Mouse (Mus musculus) midbrain, embryonic 15.5 days (tissue): ENCODE results near the gene Rmnd5a. TPM values are rescaled to one million over a fixed set of nuclear protein-coding genes. Genes with fewer than 3 reads are reported as not detected.

Experiments used
- ATAC-seq: fragments of 200-750 bp; cut with Nextera tagmentation; replicated peaks from 2 replicates; pipeline ENCODE4 v1.8.0; 2017; ENCODE audit warnings: moderate TSS enrichment
- H3K27ac ChIP-seq: fragments of 300-500 bp; sonication (generic); 2 replicates; pipeline ENCODE4 v1.5.1; 2015; ENCODE audit warnings: mild to moderate bottlenecking, inconsistent platforms
- H3K27me3 ChIP-seq: fragments of 300-500 bp; sonication (generic); replicated peaks from 2 replicates; pipeline ENCODE4 v1.6.1; 2015; ENCODE audit warnings: inconsistent platforms
- H3K36me3 ChIP-seq: fragments of 300-500 bp; sonication (generic); replicated peaks from 2 replicates; pipeline ENCODE4 v1.6.1; 2015; ENCODE audit warnings: inconsistent platforms
- H3K4me1 ChIP-seq: fragments of 300-500 bp; sonication (generic); 2 replicates; pipeline ENCODE4 v1.6.1; 2015; ENCODE audit warnings: inconsistent platforms
- H3K4me2 ChIP-seq: fragments of 300-500 bp; sonication (generic); 2 replicates; pipeline ENCODE4 v1.6.1; 2015; ENCODE audit warnings: inconsistent platforms, mild to moderate bottlenecking, moderate library complexity
- H3K4me3 ChIP-seq: fragments of 300-500 bp; sonication (generic); 2 replicates; pipeline ENCODE4 v1.5.1; 2015; ENCODE audit warnings: mild to moderate bottlenecking, inconsistent platforms
- H3K9ac ChIP-seq: fragments of 300-500 bp; sonication (generic); 2 replicates; pipeline ENCODE4 v1.6.1; 2015; ENCODE audit warnings: mild to moderate bottlenecking, inconsistent platforms
- H3K9me3 ChIP-seq: fragments of 300-500 bp; sonication (generic); 2 replicates; pipeline ENCODE4 v1.6.1; 2016; ENCODE audit warnings: inconsistent platforms
- WGBS: fragments of 180-500 bp; shearing (Covaris S2); methylation state at CpG from one replicate; pipeline ENCODE4 v1.1.7; 2015; ENCODE audit warnings: mixed read lengths; 5-methylcytosine and 5-hydroxymethylcytosine counted together
- polyA plus RNA-seq: library from polyadenylated mRNA; unstranded; fragments of >200 nt; fragmentation: Nextera tagmentation; extraction: Ambion mirVana; gene quantifications from 2 replicates; pipeline ENCODE4 v1.2.1, GENCODE M21; 2015

Gene Rmnd5a
- polyA plus RNA-seq, 1 experiment from 2014 or later, result 9.3 TPM

- Histone ChIP-seq H3K9me3 (no peaks in the 10 kb centered on the region), H3K27ac (no peak overlapping the region), H3K4me3 (no peak overlapping the region), H3K27me3 (no peaks in the 10 kb centered on the region), H3K36me3 (peaks cover 5% of the 10 kb centered on the region; the same call in 1 of the 2 replicates), H3K4me2 (no peak overlapping the region), H3K4me1 (0 out of 2 replicates have a peak, but pooled peaks cover 2% of the 10 kb centered on the region), H3K9ac (no peak overlapping the region)
- ATAC-seq, result no peak
- WGBS, result 93% methylated on average over 1 of the region's 1 CpGs
These were observed 44.4 kb downstream of the Rmnd5a start for GRCm38 (mm10) chr6:71396016-71396415.

- no peak overlapping the region for H3K27ac ChIP-seq
- H3K36me3 ChIP-seq, result peaks cover 5% of the 10 kb centered on the region; the same call in 1 of the 2 replicates
- no peaks in the 10 kb centered on the region for H3K9me3 ChIP-seq
- no peak overlapping the region for H3K4me3 ChIP-seq
- H3K4me1 ChIP-seq, result no peaks in the 10 kb centered on the region
- 93% methylated on average over 2 of the region's 2 CpGs for WGBS
- H3K9ac ChIP-seq, result no peak overlapping the region
- H3K4me2 ChIP-seq, result no peak overlapping the region
- ATAC-seq, result no peak
- no peaks in the 10 kb centered on the region for H3K27me3 ChIP-seq
These were observed 49.9 kb downstream of the Rmnd5a start for GRCm38 (mm10) chr6:71390496-71390895.

GRCm38 (mm10) chr6:71381654-71382053 lies 58.8 kb downstream of the Rmnd5a start:
- H3K4me2 ChIP-seq, result no peak overlapping the region
- no peak overlapping the region for H3K27ac ChIP-seq
- no peaks in the 10 kb centered on the region for H3K4me1 ChIP-seq
- H3K9ac ChIP-seq, result no peak overlapping the region
- no peak overlapping the region for H3K4me3 ChIP-seq
- no peaks in the 10 kb centered on the region for H3K27me3 ChIP-seq
- H3K36me3 ChIP-seq, result no peaks in the 10 kb centered on the region
- ATAC-seq, result no peak
- no peaks in the 10 kb centered on the region for H3K9me3 ChIP-seq
- 91% methylated on average over 5 of the region's 5 CpGs for WGBS

- H3K4me3 ChIP-seq, result no peak overlapping the region
- H3K9ac ChIP-seq, result no peak overlapping the region
- no peak for ATAC-seq
- no peaks in the 10 kb centered on the region for H3K36me3 ChIP-seq
- no peaks in the 10 kb centered on the region for H3K27me3 ChIP-seq
- H3K27ac ChIP-seq, result no peak overlapping the region
- WGBS, result 98% methylated on average over 13 of the region's 13 CpGs
- no peaks in the 10 kb centered on the region for H3K9me3 ChIP-seq
- H3K4me1 ChIP-seq, result no peaks in the 10 kb centered on the region
- no peak overlapping the region for H3K4me2 ChIP-seq
These were observed 63.7 kb downstream of the Rmnd5a start for GRCm38 (mm10) chr6:71376711-71377110.

DNA sequence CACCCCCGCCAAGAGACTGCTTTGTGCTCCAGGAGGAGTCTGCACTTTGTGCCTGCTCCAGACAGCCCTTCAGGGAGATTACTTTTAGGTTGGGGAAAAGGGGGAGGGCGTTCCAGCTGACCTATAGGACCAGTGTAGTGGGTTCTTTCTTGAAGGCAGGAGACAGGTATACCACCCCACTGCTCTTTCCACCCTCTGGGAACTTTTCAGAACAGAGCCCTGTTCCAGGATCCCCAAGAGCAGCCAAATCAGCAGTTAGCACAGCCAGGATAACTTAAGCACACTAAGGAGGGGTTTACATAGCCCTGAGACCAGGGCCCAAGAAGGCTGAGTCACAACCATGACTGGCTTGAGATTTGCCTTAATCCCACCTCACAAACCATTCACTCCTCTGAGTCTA lies 65.5 kb downstream of the Rmnd5a start:
- no peak for ATAC-seq
- Histone ChIP-seq H3K4me1 (no peaks in the 10 kb centered on the region), H3K4me2 (no peak overlapping the region), H3K36me3 (no peaks in the 10 kb centered on the region), H3K9ac (no peak overlapping the region), H3K27me3 (no peaks in the 10 kb centered on the region), H3K4me3 (no peak overlapping the region), H3K27ac (no peak overlapping the region), H3K9me3 (no peaks in the 10 kb centered on the region)
- WGBS, result 76% methylated on average over 2 of the region's 2 CpGs

- Histone ChIP-seq H3K36me3 (no peaks in the 10 kb centered on the region), H3K4me1 (no peaks in the 10 kb centered on the region), H3K9ac (no peak overlapping the region), H3K9me3 (no peaks in the 10 kb centered on the region), H3K4me3 (no peak overlapping the region), H3K27me3 (no peaks in the 10 kb centered on the region), H3K4me2 (no peak overlapping the region), H3K27ac (no peak overlapping the region)
- WGBS, result 91% methylated on average over 19 of the region's 19 CpGs
- ATAC-seq, result no peak
These were observed 66.1 kb downstream of the Rmnd5a start for GRCm38 (mm10) chr6:71374311-71374829.

DNA sequence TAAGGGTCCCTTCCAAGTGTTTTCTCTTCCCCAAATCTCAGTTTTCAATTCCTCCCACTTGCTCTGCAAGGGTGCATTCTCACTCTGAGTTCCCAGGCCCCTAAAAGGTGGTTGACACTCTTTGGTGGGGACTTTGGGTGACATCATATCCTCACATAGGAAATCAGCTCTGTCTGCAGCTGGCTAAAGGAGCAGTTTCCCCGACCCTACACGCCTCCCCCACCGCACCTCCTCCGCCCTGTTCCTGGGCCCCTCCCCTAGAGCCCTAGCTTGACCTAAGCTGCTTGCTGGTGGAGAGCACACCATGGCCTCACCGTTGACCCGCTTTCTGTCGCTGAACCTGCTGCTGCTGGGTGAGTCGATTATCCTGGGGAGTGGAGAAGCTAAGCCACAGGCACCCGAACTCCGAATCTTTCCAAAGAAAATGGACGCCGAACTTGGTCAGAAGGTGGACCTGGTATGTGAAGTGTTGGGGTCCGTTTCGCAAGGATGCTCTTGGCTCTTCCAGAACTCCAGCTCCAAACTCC lies 67.1 kb downstream of the Rmnd5a start, which contains the start of gene Cd8a:
Cd8a (plus strand) TSS at position 179 of the 527 bp plus-strand sequence.
- WGBS, result 82% methylated on average over 14 of the region's 14 CpGs
- ATAC-seq, result no peak
- H3K9ac ChIP-seq, result no peak within 1 kb of the TSS
- no peak within 1 kb of the TSS for H3K4me2 ChIP-seq
- no peaks in the 10 kb centered on the region for H3K27me3 ChIP-seq
- no peaks in the 10 kb centered on the region for H3K36me3 ChIP-seq
- no peaks in the 10 kb centered on the region for H3K4me1 ChIP-seq
- H3K9me3 ChIP-seq, result no peaks in the 10 kb centered on the region
- H3K27ac ChIP-seq, result no peak within 1 kb of the TSS
- H3K4me3 ChIP-seq, result no peak within 1 kb of the TSS

DNA sequence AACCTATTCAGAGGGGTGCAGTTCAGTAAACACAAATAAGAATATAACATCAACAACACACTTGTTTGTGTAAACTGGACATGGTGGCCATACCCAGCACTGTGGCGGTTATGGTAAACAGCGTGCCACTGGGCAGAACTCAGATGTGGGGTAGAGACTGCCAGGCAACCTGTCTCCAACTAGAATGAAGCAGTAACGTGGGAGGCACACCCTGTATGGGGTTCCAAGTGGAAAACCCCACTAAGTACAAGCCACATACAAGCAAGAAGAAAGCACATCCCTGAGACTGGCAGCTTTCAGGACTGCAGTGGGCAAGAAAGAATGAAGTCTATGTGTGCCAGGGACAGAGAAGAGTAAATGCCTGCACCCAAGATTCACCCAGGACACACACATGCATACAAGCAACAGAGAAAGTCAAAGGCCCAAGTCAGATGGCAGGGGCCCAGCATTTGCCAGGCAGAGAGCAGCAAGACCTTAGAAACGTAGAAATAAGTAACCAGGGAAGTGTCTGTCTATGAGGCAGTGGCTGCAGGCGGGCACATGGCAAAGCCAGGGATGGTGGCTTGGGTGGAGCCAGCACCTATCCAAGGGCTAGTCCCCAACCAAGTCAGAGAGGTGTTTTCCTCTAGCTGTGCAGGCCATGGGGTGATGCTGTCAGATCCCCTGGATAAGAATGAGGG lies 68.3 kb downstream of the Rmnd5a start:
- H3K9me3 ChIP-seq, result no peaks in the 10 kb centered on the region
- H3K9ac ChIP-seq, result no peak overlapping the region
- H3K4me2 ChIP-seq, result no peak overlapping the region
- H3K27me3 ChIP-seq, result no peaks in the 10 kb centered on the region
- H3K4me1 ChIP-seq, result no peaks in the 10 kb centered on the region
- WGBS, result 88% methylated on average over 5 of the region's 5 CpGs
- H3K4me3 ChIP-seq, result no peak overlapping the region
- no peaks in the 10 kb centered on the region for H3K36me3 ChIP-seq
- ATAC-seq, result no peak
- no peak overlapping the region for H3K27ac ChIP-seq

- no peak for ATAC-seq
- Histone ChIP-seq H3K4me1 (no peaks in the 10 kb centered on the region), H3K4me2 (no peak overlapping the region), H3K27me3 (no peaks in the 10 kb centered on the region), H3K9ac (no peak overlapping the region), H3K27ac (no peak overlapping the region), H3K9me3 (no peaks in the 10 kb centered on the region), H3K4me3 (no peak overlapping the region), H3K36me3 (no peaks in the 10 kb centered on the region)
- WGBS, result 95% methylated on average over 5 of the region's 5 CpGs
These were observed 69.3 kb downstream of the Rmnd5a start for GRCm38 (mm10) chr6:71371085-71371605.

DNA sequence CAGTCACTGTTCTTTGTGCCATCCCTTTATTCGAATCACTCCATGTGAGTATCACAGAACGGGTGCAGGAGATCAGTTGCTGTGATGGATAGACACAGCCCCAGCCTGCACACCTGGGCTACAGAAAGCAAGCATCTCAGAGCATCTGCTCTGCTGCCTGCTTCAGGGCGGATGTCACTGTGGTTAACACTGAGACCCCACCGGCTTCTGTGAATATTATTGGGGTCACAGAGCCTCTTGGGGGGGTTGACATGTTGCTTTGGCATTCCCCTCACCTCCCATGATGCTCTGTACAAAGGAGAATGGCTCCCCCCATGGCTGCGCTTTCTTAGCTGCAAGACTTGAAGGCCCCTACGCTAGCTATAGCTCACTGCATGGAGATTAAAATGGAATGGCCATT lies 71.0 kb downstream of the Rmnd5a start:
- H3K9me3 ChIP-seq, result no peaks in the 10 kb centered on the region
- ATAC-seq, result no peak

DNA sequence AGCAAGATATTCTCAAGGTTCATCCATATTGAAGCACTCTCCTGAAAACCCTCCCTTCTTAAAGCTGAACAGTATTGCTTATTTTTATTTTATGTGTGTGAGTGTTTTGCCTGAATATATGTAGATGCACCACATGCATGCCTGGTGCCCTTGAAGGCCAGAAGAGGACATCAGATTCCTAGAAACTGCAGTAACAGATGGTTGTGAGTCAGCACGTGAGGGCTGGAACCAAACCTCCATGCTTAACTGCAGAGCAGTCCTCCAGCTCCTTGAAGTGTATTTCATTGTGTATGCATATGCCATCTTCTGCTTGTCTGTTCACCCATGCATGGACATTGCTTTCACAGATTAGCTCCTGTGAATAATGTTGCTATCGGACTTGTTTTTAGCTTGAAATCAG lies 76.4 kb downstream of the Rmnd5a start:
- Histone ChIP-seq H3K27me3 (no peaks in the 10 kb centered on the region), H3K36me3 (no peaks in the 10 kb centered on the region), H3K27ac (no peak overlapping the region), H3K9me3 (no peaks in the 10 kb centered on the region), H3K9ac (no peak overlapping the region), H3K4me2 (no peak overlapping the region), H3K4me3 (no peak overlapping the region), H3K4me1 (no peaks in the 10 kb centered on the region)
- ATAC-seq, result no peak
- 70% methylated on average over 2 of the region's 2 CpGs for WGBS

More for the DNA sequence above, 71.0 kb downstream of the Rmnd5a start:
- Histone ChIP-seq H3K36me3 (no peaks in the 10 kb centered on the region), H3K4me3 (no peak overlapping the region), H3K9ac (no peak overlapping the region), H3K4me2 (no peak overlapping the region), H3K27ac (no peak overlapping the region), H3K27me3 (no peaks in the 10 kb centered on the region), H3K4me1 (no peaks in the 10 kb centered on the region)
- WGBS, result 93% methylated on average over 6 of the region's 6 CpGs

GRCm38 (mm10) chr6:71361156-71361670 lies 79.2 kb downstream of the Rmnd5a start:
- no peaks in the 10 kb centered on the region for H3K9me3 ChIP-seq
- H3K4me3 ChIP-seq, result no peak overlapping the region
- ATAC-seq, result no peak
- WGBS, result 89% methylated on average over 10 of the region's 10 CpGs
- no peaks in the 10 kb centered on the region for H3K27me3 ChIP-seq
- H3K27ac ChIP-seq, result no peak overlapping the region
- no peak overlapping the region for H3K9ac ChIP-seq
- H3K4me1 ChIP-seq, result no peaks in the 10 kb centered on the region
- H3K4me2 ChIP-seq, result no peak overlapping the region
- H3K36me3 ChIP-seq, result no peaks in the 10 kb centered on the region
